Mouse (Mus musculus): ENCODE data around the gene Cpa4. TPM values are rescaled to one million over a fixed set of nuclear protein-coding genes. Genes with fewer than 3 reads are reported as not detected.

Gene Cpa4
- polyA plus RNA-seq, 1 experiment, result 2.1 TPM

GRCm38 (mm10) chr6:30610710-30611109 lies 42.5 kb downstream of the Cpa4 start, which contains the start of gene Cpa5:
Gene Cpa5 (plus strand): TSS chr6:30611010.
- H3K4me1 ChIP-seq (ENCODE audit: control insufficient read depth, insufficient read depth, low read length), result no peaks in the 10 kb centered on the region
- no peak within 1 kb of the TSS for H3K4me3 ChIP-seq (ENCODE audit: insufficient read depth, low read length)
- no peak for TF ChIP-seq CTCF (IDR thresholded peaks at IDR 0.05; ENCODE audit: borderline replicate concordance, insufficient read depth, low read length)
- TF ChIP-seq POLR2A (IDR thresholded peaks at IDR 0.05; ENCODE audit: low read depth, low read length), result no peak
- H3K27ac ChIP-seq (ENCODE audit: insufficient read depth, low read length), result no peak within 1 kb of the TSS

GRCm38 (mm10) chr6:30611212-30611611 lies 43.0 kb downstream of the Cpa4 start:
- no peak overlapping the region for H3K27ac ChIP-seq (ENCODE audit: insufficient read depth, low read length)
- no peaks in the 10 kb centered on the region; the same call in 1 of the 2 replicates for H3K4me1 ChIP-seq (ENCODE audit: control insufficient read depth, insufficient read depth, low read length)
- no peak overlapping the region for H3K4me3 ChIP-seq (ENCODE audit: insufficient read depth, low read length)
- TF ChIP-seq POLR2A (IDR thresholded peaks at IDR 0.05; ENCODE audit: low read depth, low read length) (no peak), CTCF (IDR thresholded peaks at IDR 0.05; ENCODE audit: borderline replicate concordance, insufficient read depth, low read length) (no peak)

GRCm38 (mm10) chr6:30614251-30614650 lies 46.1 kb downstream of the Cpa4 start:
- no peak overlapping the region for H3K4me3 ChIP-seq (ENCODE audit: insufficient read depth, low read length)
- TF ChIP-seq CTCF (IDR thresholded peaks at IDR 0.05; ENCODE audit: borderline replicate concordance, insufficient read depth, low read length) (no peak), POLR2A (IDR thresholded peaks at IDR 0.05; ENCODE audit: low read depth, low read length) (no peak)
- H3K27ac ChIP-seq (ENCODE audit: insufficient read depth, low read length), result no peak overlapping the region
- no peaks in the 10 kb centered on the region; the same call in 1 of the 2 replicates for H3K4me1 ChIP-seq (ENCODE audit: control insufficient read depth, insufficient read depth, low read length)

- Histone ChIP-seq H3K27ac (ENCODE audit: insufficient read depth, low read length) (no peak overlapping the region), H3K4me1 (ENCODE audit: control insufficient read depth, insufficient read depth, low read length) (no peaks in the 10 kb centered on the region; the same call in 1 of the 2 replicates), H3K4me3 (ENCODE audit: insufficient read depth, low read length) (no peak overlapping the region)
- TF ChIP-seq POLR2A (IDR thresholded peaks at IDR 0.05; ENCODE audit: low read depth, low read length) (no peak), CTCF (IDR thresholded peaks at IDR 0.05; ENCODE audit: borderline replicate concordance, insufficient read depth, low read length) (no peak)
Observed at GRCm38 (mm10) chr6:30615741-30616140, 47.6 kb downstream of the Cpa4 start.

GRCm38 (mm10) chr6:30616491-30616941 lies 48.3 kb downstream of the Cpa4 start:
- Histone ChIP-seq H3K4me1 (ENCODE audit: control insufficient read depth, insufficient read depth, low read length) (no peaks in the 10 kb centered on the region; the same call in 1 of the 2 replicates), H3K27ac (ENCODE audit: insufficient read depth, low read length) (no peak overlapping the region), H3K4me3 (ENCODE audit: insufficient read depth, low read length) (no peak overlapping the region)
- TF ChIP-seq CTCF (IDR thresholded peaks at IDR 0.05; ENCODE audit: borderline replicate concordance, insufficient read depth, low read length) (no peak), POLR2A (IDR thresholded peaks at IDR 0.05; ENCODE audit: low read depth, low read length) (no peak)

- H3K27ac ChIP-seq (ENCODE audit: insufficient read depth, low read length), result no peak overlapping the region
- TF ChIP-seq POLR2A (IDR thresholded peaks at IDR 0.05; ENCODE audit: low read depth, low read length) (no peak), CTCF (IDR thresholded peaks at IDR 0.05; ENCODE audit: borderline replicate concordance, insufficient read depth, low read length) (no peak)
- H3K4me3 ChIP-seq (ENCODE audit: insufficient read depth, low read length), result no peak overlapping the region
- no peaks in the 10 kb centered on the region; the same call in 1 of the 2 replicates for H3K4me1 ChIP-seq (ENCODE audit: control insufficient read depth, insufficient read depth, low read length)
Observed at GRCm38 (mm10) chr6:30617020-30617958, 49.1 kb downstream of the Cpa4 start.

- TF ChIP-seq POLR2A (IDR thresholded peaks at IDR 0.05; ENCODE audit: low read depth, low read length) (no peak), CTCF (IDR thresholded peaks at IDR 0.05; ENCODE audit: borderline replicate concordance, insufficient read depth, low read length) (no peak)
- Histone ChIP-seq H3K27ac (ENCODE audit: insufficient read depth, low read length) (no peak overlapping the region), H3K4me3 (ENCODE audit: insufficient read depth, low read length) (no peak overlapping the region), H3K4me1 (ENCODE audit: control insufficient read depth, insufficient read depth, low read length) (no peaks in the 10 kb centered on the region; the same call in 1 of the 2 replicates)
Observed at GRCm38 (mm10) chr6:30617959-30618590, 49.9 kb downstream of the Cpa4 start.

- Histone ChIP-seq H3K4me3 (ENCODE audit: insufficient read depth, low read length) (no peak overlapping the region), H3K27ac (ENCODE audit: insufficient read depth, low read length) (no peak overlapping the region), H3K4me1 (ENCODE audit: control insufficient read depth, insufficient read depth, low read length) (no peaks in the 10 kb centered on the region; the same call in 1 of the 2 replicates)
- TF ChIP-seq POLR2A (IDR thresholded peaks at IDR 0.05; ENCODE audit: low read depth, low read length), result no peak
- TF ChIP-seq CTCF (IDR thresholded peaks at IDR 0.05; ENCODE audit: borderline replicate concordance, insufficient read depth, low read length), result no peak
Observed at GRCm38 (mm10) chr6:30618735-30619134, 50.6 kb downstream of the Cpa4 start.

GRCm38 (mm10) chr6:30619606-30620005 lies 51.4 kb downstream of the Cpa4 start:
- no peaks in the 10 kb centered on the region; the same call in 1 of the 2 replicates for H3K4me1 ChIP-seq (ENCODE audit: control insufficient read depth, insufficient read depth, low read length)
- H3K27ac ChIP-seq (ENCODE audit: insufficient read depth, low read length), result no peak overlapping the region
- H3K4me3 ChIP-seq (ENCODE audit: insufficient read depth, low read length), result no peak overlapping the region
- TF ChIP-seq CTCF (IDR thresholded peaks at IDR 0.05; ENCODE audit: borderline replicate concordance, insufficient read depth, low read length), result no peak
- no peak for TF ChIP-seq POLR2A (IDR thresholded peaks at IDR 0.05; ENCODE audit: low read depth, low read length)

Data from embryonic fibroblast, embryonic 13.5 days (primary cell).